Mouse (Mus musculus): ENCODE data around the gene Slc22a12. TPM values are rescaled to one million over a fixed set of nuclear protein-coding genes. Genes with fewer than 3 reads are reported as not detected.

Gene Slc22a12
- total RNA-seq, 2 experiments from 2014 or later = 0.71 to 1.3 TPM

DNA sequence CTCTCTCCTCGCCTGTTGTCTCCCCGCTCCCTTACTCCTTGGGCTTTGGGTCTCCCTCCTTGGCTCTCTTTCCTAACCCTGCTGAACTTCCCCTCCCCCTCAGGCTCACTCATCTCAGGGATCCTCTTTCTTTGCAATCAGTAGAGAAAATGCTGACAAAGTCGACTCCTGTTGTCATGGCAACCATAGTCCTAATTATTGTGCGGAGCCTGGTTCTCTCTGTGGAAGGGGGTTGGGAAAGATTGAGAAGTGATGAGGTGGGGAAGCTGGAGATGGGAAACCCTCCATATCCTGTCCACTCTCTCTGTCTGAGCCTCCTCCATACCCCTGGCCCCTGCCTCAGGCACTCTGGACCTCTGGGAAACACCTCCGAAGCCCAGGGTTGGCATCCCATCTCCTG, 24.2 kb downstream of the Slc22a12 start:
- no peak for DNase-seq (ENCODE audit: low spot score in 2 of 2)

DNA sequence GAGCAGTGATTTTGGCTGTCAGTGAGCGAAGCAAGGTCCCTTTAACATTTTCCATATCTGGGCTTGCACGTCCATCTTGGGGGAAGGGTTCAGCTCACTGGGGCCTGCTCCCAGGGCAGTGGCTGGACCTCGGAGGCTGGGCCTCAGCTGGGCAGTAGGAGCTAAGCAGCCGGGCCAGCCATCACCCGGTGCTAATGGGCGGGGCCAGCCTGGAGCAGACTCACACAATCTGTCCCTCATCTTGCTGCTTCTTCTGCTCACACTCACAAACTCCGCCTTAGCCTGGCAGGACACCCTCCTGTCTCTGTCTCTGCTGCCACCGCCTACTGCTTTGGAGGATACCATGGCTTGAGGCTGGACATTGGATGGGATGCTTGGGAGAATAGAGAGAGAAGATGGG, 26.7 kb downstream of the Slc22a12 start:
- no peak for DNase-seq (ENCODE audit: low spot score in 2 of 2)

DNA sequence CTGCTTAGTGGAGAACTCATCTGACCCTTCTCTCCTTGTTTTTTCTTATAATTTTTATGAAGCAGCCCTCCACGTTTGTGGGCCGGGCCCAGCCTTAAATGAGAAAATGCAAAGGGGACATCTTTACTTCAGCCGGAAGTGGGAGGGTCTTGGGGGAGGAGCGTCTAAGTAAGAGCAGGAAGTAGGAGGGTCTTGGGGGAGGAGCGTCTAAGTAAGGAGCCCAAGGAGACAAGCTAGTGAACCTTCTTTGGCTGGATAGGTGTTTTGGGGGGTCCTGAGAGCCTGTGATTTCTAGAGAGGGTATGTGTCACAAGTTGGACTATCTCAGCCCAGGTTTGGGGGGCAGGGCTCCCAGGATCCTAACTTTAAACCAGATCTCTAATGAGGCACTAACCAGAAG, 27.4 kb downstream of the Slc22a12 start:
- DNase-seq (ENCODE audit: low spot score in 2 of 2) = no peak

DNA sequence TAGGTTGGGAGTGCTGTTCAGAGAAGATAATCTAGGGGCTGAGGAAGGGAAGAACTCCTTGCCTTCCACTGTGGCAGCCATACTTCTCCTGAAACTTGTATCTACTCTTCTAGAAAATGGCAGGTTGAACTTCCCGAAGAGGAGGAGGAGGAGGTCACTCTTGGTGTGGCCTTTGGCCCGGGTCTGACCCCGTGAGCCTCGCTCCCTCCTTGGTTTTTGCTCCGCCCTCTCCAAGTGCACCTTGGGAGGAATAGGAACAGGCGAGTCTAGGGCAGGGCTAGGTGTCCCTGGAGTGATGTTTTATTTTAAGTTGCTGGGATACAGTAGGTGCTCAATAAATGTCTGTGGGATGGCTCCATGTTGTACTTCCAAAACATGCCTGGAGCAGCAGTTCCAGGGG, 27.9 kb downstream of the Slc22a12 start:
- DNase-seq (ENCODE audit: low spot score in 2 of 2) = no peak

DNA sequence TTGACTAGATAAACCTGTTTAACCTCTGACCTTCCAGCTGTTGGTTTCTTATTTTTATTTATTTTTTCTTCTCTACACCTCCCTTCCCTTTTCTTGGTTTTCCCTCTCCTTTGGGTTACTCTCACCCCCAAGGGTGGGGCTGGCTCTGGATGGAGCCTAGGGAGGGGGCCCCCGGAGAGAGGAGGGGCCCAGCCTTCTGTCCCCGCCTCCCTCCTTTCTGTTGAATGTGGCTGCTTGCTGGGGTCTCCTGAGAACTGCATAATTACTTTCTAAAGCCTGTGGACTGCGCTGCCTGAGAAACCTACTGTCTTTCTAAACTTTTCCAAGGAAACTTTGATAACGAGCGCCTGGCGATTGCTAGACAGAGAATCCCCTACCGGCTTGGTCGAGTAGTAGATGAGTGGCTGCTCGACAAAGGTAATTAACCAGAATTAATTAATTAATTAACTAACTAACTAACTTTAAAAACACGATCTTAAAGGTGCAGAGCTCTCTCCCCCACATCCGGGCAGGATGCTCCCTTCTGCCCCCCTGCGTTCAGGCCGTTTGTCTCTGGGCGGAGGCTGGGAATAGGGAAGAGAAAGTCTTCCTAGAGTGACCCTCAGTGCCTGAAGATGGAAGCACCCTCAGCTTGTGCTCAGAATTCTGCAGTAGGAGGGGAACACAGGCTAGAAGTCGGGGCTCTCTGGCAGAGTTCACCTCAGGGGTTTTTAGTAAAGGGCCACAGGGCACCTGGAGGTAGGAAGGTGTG, 29.3 kb downstream of the Slc22a12 start:
- DNase-seq (ENCODE audit: low spot score in 2 of 2) = no peak

DNA sequence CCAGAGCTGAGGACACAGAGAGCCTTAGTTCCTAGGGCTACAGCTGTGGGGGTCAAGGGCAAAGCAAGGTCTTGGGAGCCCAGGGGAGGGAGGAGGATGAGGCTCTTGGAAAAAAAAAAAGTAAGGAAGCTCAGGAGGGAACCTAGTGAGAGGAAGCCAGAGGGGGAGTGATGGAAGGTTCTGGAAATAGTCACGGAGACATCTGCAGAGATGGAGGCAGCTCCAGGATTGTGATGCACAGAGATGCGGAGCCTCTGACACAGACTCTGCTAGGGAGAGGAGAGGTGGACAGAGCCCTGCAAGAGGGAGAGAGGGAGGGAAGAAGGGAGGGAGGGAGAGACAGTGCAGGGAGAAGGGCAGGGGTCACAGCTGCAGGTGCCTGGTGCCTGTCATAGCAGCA, 32.3 kb downstream of the Slc22a12 start:
- no peak for DNase-seq (ENCODE audit: low spot score in 2 of 2)

DNA sequence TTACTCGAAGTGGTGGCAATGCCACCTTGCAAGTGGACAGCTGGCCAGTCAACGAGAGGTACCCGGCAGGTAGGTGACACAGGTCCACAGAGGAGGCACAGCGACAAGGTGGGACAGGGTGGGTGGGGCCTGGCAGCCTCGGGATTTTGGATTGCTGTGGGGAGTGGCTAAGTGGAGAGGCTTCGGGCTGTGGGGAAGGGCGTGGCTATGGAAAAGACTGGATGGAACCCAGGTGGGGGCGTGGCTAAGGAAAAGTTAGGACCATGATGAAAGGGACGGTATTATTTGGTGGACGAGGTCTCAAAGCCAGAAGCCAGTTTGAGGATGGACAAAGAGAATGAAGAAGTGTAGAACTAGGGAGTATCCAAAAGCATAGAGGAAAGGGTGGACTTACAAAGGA, 33.0 kb downstream of the Slc22a12 start:
- DNase-seq (ENCODE audit: low spot score in 2 of 2) = no peak

DNA sequence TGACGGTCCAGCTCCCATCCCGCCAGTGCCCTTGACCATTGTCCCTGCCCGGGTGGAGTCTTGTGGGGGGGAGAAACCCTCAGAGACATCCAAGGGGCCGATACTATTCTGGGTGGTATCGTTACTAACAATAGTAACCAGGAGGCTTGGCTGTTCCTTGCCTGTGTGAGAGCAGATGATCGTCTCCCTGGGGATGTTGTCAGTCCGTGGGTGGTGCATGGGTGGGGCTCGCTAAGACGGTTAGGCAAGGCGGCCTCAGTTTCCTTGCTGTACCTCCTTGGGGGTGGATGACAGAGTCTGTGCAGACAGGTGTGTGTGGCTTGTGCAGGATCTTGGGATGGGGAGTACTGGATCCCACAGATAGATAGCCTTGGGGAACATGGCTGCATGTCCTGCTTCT, 35.4 kb downstream of the Slc22a12 start:
- DNase-seq (ENCODE audit: low spot score in 2 of 2) = no peak

DNA sequence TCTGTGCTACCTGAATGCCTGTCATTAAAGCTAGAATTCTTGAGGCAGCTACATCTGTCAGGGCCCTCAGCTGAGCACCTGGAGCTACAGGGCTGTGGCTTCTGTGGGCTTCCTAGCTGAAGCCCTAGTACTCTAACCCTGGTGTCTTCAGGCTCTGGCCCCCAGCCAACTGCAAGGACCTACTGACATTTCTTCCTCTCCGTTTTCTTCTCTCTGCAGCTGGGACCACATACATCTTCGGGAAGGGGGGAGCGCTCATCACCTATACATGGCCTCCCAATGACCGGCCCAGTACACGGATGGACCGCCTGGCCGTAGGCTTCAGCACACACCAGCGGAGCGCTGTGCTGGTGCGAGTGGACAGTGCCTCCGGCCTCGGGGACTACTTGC, 38.2 kb downstream of the Slc22a12 start:
- no peak for DNase-seq (ENCODE audit: low spot score in 2 of 2)

DNA sequence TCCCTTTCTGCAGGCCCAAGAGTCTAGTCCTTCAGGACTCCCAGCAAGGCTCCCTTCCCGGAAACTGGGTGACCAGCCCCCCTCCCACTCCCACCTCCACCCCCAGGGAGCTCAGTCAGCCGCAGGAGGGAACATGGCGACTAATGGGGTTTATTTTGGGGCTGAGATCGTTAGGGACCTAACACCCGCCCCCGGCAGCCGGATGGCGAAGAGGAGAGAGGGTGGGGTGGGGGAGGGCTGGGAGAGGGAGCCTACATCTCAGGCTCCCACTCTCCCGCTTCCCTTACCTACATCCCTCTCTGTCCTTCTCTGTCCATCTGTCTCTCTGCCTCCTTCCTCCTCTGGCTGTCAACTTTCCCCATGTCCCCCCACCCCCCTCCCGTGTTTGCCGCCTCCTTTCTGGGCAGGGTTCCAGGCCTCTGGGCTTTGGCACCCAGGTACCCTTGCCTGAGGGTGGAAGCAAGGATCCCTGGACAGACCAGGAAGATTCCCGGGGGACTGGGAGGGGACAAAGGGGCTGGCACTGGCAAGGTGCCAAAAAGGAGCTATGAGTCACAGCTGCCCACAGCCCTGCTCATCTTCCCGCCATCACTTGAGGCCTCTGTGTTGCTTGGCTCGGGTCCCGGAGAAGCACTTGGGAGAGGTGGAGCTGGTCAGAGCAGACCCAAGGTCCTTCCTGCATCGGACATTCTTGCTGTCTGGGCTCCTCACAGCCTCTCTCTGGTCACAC, 38.7 kb downstream of the Slc22a12 start:
- peak; percentile 56 to 70 for DNase-seq (ENCODE audit: low spot score in 2 of 2)

DNA sequence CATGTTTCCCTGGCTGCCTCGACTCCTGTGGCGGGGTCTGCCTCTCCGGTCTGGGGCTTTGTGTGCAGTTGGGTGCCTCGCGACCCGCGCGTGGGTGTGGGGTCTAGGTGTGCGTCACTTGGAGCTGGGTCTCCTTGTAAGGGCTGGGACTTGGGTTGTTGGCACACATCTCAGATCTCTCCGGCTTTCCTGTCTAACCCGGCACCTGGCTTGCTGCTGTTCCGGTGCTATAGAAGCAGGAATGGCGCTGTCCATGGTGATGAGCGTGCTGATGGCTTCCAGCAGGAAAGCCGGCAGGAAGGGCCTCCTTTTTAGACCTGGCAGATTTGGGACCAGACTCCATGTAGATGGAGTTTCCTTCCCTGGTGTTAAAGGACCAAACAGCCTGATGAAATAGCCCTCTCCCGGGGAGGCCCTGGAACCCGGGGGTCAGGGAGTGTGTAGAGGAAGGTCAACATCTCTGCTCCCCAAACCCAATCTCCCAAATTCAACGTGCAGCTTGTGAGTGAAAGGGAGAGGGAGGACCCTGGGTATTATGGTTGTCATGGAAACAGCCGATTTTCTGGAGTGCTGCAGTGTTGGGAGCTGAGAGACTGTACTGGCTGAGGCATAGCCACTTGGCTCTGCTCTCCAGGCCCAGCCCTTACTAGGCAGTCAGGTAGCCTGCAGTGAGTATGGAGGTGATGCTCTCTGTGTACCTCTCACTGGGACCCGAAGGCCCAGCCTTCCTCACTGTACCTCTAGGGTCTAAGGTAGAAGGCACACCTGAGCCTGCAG, 40.1 kb downstream of the Slc22a12 start:
- peak in 1 of 2 experiments; percentile 52 for DNase-seq (ENCODE audit: low spot score in 2 of 2)

DNA sequence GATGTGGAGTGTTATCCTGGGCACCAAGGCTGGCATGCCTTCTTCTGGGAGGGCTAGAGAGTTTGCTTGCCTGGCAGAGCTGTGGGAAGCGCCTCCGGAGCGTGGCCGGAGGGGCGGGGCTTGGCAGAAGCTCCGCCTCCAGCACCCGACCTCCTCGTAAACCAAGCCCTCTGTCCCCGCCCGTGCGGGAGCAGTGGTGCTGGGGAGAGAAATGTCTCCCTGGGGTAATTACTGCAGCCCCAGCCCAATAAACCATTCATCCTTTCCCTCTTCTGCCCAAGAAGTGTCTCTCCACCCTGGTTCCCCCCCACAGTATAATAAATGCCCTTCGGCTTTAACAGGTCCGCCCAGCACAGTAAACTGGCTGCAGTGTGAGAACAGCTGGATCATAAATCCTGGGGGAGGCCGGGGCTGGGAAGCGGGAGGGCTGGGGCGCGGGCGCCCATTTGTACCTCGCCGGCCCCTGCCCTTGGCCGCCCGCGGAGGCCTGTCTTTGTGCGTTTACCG, 40.7 kb downstream of the Slc22a12 start:
- peak; percentile 69 to 85 for DNase-seq (ENCODE audit: low spot score in 2 of 2)

DNA sequence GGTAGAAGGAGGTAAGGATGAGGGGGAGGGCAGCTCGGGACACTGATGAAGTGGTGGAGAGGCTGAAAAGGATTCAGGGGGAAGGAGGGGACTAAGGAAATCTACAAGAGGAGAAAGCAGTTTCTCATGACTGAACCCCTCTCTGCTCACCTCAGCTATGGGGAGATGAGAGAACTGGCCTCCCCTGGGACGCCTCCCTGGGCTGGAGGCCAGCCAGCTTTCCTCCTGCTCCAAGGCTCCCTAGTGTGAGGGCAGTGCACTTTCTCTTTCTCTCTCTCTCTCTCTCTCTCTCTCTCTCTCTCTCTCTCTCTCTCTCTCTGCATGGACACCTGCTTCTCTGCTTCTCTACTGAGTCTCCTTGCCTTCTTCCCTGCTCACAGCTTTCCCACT, 42.2 kb downstream of the Slc22a12 start:
- DNase-seq (ENCODE audit: low spot score in 2 of 2) = no peak

DNA sequence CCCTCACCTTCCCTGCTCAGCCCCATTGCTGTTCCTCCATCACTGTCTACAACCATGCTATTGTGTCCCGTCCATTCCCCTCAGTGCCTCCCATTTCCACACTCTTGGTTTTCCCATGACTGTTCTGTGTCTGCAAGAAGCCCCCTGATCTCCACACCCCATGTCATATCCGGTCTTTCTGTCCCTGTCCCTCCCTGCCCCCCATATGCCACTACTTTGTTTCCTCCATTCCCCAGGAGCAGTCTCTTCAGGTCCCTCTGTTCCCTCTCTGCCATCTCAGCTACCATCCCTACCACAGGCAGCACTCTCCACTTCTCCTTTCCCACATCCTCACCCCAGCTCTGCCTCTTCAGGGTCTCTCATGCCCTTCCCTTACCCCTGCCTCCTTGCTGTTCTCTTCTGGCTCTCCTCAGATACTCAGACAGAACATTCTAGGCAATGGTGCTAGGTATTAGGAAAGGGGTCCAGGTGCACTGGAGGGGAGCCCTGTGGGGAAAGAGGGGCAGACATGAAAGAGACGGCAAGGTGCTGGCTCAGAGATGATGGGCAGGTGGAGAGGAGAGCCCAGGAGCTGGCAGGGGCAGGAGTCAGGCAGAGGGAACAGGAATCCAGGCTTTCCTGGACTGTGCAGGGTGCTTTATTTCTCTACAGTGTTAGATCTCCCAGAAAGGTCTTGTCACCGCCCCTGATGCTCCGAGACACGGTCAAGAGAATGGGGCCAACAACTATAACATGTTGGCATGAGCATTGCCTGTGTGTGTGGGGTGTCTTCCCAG, 42.8 kb downstream of the Slc22a12 start:
- no peak for DNase-seq (ENCODE audit: low spot score in 2 of 2)

DNA sequence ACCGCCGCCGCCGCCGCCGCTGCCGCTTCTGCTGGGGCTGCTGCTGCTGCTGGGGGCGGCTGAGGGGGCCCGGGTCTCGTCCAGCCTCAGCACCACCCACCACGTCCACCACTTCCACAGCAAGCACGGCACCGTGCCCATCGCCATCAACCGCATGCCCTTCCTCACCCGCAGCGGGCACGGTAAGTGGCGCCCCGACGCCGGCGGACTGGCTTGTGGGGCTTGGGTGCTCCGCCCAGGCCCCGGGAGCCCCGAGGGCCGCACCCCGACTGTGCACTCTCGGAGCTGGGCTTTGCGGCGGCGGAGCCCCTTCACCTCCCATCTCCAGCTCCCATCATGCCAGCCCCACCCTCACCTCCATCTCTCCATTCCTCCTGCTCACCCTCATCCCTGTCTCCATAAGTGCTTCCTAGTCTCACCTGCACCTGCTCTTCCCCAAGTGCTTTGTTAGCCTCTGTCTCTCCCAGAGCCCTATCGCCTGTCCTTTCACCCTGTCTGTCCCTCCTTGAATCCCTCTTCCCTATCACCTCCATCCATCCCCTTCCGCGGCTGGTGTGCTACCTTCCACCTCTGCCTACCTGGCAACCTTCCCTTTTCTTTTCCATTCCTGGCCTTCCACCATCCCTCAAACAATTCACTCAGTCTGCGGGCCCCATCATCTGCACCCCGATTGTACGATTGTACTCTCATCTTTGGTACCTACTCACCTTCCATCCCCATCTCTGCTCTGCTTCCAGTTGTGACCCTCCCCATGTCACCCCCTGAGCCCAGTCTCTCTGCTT, 44.3 kb downstream of the Slc22a12 start:
- DNase-seq (ENCODE audit: low spot score in 2 of 2) = peak in 1 of 2 experiments; percentile 56

DNA sequence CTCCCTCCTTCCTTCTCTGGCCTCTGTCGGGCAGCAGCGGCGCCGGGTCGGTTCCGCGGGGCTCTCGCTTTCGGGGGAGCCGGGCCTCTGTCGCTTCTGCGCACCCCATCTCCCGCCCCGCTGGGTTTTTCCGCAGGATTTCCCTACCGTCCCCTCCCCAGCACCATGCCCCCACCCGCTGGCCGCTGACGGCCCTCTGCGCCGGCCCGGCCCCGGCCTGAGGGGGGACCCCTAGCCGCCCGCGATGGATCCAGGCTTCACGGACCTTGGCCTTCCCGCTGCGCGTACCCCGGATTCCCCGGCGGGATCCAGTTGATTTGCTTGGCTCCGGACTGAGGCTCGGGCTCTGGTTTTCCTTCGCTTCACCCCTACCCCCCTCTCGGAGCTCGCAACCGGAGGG, 45.0 kb downstream of the Slc22a12 start:
- DNase-seq (ENCODE audit: low spot score in 2 of 2) = peak; percentile 50 to 61

DNA sequence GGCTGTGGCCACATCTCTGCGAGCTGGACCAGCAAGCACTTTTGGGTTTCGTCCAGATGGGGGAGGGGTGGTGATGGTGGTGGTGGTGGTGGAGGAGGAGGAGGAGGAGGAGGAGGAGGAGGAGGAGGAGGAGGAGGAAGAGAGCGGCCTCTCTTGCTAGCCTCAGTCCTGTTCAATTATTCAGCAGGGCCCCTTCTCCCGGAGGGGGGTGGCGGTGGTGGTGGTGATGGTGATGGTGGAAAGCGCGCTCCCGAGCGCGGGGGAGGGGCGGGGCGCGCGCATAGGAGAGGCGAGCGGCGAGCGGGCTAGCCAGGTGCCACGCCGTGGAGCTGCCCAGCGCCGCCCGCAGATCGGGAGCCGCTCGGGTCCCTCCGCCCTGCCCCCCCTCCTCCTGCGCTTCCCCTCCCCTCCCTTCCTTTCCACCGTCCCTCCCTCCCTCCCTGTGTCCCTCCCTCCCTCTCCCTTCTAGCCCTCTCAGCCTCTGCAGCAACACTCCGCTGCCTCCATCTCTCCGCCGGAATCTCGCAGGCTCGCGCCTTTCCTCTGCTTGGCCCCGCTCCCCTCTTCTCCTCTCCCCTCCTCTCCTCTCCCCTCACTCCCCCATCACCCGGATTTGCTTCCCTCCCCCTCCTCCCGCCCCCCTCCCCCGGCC, 45.6 kb downstream of the Slc22a12 start:
- peak; percentile 78 to 83 for DNase-seq (ENCODE audit: low spot score in 2 of 2)

DNA sequence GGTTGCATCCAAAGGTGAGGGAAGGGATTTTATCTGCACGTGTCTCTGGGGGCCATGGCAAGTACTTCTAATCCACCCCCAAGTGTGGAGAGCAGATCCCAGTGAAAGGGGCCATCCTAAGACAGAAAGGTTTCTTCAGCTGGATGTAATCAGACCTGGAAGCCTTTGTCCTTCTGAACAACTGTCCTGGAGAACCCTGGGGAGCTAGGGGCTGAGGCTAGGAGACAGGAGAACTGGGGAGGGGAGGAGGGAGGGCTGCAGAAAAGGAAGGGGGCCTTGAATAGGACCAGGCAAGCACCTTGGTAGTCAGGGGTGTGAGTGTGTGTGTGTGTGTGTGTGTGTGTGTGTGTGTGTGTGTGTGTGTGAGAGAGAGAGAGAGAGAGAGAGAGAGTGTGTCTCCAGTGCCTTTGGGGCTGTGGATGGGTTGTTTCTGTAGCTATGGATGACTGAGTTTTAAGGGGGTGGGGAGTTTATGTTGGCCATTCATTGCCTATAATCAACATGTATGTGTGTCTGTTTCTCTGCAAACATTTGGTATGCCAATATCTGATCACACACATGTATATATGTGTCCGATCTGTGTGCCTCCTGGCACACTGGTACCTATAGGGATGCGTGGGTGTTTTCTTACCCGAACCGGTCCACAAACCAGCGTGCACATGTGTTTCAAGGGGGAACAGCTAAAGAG, 46.2 kb downstream of the Slc22a12 start:
- no peak for DNase-seq (ENCODE audit: low spot score in 2 of 2)

DNA sequence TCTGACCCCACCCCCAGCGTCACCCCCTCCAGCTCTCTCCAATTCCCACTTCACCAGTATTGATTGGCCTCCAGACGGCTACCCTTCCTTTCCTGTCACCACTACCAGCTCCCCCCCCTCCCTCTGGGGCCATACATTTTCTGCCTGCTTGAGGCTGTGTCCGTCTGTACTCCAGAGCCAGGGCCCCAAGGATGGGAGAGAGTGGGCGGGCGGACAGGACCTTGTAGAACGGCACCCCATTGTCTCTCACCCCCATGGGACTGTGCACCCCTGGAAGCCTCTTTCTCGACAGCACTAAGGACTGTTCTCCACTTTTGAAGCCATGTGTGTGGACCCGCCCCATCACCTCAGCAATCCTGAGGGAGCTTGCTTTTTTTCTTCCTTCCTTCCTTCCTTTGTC, 47.1 kb downstream of the Slc22a12 start:
- DNase-seq (ENCODE audit: low spot score in 2 of 2) = no peak
